Mouse (Mus musculus) embryo, embryonic 11 days (tissue): ENCODE measurements around the gene Zfp971.
"Not testable (repeated sequence)": the region's sequence is repeated elsewhere in the genome, so short reads cannot be mapped to it uniquely, and the experiment has no call there.

ENCODE experiments used
- DNase-seq: peaks from one replicate; pipeline ENCODE4 v3.0.0-alpha.2; 2015

Zfp971 gene

GRCm38 (mm10) chr2:178023011-178023611 is at the start of gene Zfp971:
Gene Zfp971, plus strand, starts transcription at chr2:178023284.
- DNase-seq: peak; percentile 43

DNA sequence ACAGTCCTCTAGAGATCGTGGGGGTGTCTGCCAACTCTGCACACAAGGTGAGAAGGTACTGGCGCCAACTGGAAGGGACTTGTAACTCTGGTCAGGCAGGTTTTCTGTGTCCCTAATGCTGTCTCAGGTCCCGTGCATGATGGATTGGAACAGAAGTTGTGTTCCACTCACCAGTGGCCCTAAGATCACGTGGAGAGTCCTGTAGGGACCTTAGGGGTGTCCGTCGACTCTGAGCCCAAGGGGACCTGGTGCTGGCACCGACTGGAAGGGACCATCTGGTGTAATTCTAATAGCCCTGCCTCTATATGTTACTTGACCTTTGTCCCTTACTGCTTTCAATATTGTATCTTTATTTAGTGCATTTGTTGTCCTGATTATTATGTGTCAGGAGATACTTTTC is 48.3 kb upstream of the Zfp971 start:
- DNase-seq: not testable (repeated sequence)

GRCm38 (mm10) chr2:178019486-178019885 is 3.6 kb upstream of the Zfp971 start:
- DNase-seq: not testable (repeated sequence)

DNA sequence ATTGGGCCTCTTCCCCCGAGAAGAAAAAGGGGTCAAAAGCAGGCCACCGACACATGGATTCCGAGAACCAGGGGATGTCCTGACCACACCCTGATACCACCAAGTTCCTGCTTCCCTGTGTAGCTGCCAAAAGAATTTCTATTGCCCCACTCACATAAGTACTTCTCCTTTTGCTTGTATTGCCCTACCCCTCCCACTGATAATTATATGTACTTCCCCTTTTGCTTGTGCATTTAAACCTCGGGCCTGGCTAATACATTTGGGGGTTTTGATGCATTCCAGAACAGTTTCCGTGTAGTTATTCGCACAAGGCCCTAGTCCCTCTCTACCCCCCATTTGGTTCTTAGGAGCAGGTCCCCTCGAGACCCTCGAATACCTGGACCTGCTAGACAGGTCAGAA is 2.3 kb upstream of the Zfp971 start:
- not testable (repeated sequence) for DNase-seq

DNA sequence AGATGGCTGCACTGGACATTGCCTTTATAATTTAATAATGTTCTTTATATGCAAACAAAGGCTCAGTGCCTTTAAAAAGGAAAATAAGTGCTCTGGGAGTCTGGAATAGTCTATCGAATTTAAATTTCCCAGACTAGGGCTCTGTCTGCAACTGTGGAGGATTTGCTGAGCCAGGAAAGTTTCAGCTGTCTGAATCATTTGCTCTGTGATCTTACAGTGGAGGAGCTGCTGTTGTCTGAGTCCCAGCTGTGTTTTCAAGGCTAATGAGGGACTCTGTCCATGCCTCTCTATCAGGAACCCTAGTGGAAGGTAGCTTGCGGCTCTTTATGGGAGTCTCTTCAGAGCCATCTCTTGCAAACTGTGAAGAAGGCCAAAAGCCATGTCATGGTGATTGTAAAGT is 777 bp downstream of the Zfp971 start:
- peak; percentile 0 for DNase-seq

DNA sequence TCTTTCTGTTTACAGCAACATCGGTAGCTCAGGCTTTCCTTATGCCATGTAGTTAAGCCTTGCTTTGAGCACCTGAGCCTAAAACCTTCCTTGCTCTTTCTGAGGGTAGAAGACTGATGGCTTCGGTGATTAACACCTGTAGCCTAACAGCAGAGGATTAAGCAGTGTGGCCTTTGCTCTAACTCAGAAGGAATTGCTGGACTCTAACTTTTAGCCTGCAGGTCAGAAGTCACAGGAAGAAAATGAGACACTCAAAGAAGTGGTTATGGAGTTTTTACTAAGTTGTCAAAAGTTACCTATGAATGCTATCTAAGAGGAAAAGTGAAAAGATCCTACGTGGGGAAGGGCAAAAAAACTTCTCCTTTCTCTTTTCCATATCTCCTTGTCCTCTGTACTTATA is 4.5 kb downstream of the Zfp971 start:
- not testable (repeated sequence) for DNase-seq

DNA sequence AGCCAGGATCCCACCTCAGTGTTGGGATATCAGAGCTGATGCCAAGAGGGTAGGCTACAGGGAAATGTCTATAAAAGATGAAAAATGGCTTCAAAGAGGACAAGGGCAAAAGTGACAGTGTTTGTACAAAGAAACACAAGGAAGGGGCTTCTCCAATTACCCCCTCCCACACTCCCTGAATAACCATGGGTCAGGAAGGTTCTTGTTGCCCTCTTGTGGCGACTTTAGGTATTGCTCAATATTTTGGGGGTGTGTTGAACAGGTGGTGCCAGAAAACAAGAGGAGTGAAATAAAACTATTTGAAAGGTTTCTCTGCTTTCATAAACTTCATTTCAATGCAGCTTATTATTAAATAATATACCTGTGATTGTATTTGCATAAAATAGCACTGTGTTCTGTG is 35.1 kb downstream of the Zfp971 start:
- DNase-seq: peak; percentile 57

DNA sequence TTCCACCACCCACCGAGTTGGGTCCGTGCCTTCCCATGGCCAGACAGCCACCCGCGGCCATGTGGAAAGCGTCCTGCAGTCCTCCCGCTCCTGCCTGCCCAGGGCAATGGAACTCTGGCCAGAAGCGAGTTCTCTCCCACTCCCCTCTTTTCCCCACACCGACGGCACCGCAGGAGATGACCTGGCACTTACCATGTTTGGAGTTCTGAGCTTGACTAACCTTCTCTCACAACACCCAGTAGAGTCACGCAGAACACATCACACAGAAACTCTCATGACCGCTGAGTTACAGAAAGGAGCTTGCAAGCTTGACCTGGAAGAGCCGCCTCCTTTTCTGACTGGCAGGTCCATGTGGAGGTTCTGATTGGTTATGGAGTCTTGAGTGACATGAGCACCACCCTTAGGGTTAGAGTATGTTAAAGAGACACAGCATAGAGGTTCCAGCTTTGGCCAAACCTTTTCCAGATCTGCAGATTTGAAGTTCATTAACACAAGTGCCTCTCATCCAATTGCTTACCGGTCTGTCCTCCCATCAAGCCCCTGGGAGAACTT is 55.2 kb downstream of the Zfp971 start, which contains the start of gene Zfp931:
Zfp931 (minus strand) TSS at position 311 of the 552 bp plus-strand sequence.
- not testable (repeated sequence) for DNase-seq
